Comparison of ENCODE assay signal across 1 mouse cellular context in genomic region chr15:87334430-87334829, GRCm38 (mm10).
TF ChIP-seq lines count a peak whose summit lies in the region.

No protein-coding gene starts in this region.

TF ChIP-seq in MEL, 35 proteins besides CTCF, POLR2A, EP300 and RAD21 (continued from another document):
- TF ChIP-seq CHD1 (IDR thresholded peaks at IDR 0.05; ENCODE audit: low read depth, low read length): no peak
